Mouse (Mus musculus): Measurements from ENCODE around the gene Dapk1. TPM values are rescaled to one million over a fixed set of nuclear protein-coding genes. Genes with fewer than 3 reads are reported as not detected.
A peak's percentile ranks its signal among the peaks of the same experiment; 100 is the strongest.

The Dapk1 gene
- total RNA-seq, 2 experiments from 2014 or later: 90.4 to 101 TPM

DNA sequence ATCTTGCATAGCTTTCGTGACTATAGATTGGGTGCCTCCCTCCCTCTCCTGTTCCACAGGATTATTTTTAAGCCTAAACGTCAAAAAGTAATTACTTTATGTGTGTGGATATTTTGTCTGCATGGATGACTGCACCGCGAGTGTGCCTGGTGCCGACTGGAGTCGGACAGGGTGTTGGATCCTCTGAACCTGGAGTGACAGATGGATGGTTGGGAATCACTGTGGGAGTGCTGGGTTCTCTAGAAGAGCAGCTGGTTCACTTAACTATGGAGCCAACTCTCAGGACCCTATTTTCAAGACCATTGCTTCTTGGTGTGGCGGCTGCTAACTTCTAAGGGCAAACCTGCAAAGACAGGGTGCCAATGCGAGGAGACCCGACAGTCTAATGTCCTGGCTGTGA, 133.6 kb downstream of the Dapk1 start:
- no peak for DNase-seq (ENCODE audit: low spot score in 2 of 2)

GRCm38 (mm10) chr13:60736421-60737105, 134.8 kb downstream of the Dapk1 start:
- no peak for DNase-seq (ENCODE audit: low spot score in 2 of 2)

DNA sequence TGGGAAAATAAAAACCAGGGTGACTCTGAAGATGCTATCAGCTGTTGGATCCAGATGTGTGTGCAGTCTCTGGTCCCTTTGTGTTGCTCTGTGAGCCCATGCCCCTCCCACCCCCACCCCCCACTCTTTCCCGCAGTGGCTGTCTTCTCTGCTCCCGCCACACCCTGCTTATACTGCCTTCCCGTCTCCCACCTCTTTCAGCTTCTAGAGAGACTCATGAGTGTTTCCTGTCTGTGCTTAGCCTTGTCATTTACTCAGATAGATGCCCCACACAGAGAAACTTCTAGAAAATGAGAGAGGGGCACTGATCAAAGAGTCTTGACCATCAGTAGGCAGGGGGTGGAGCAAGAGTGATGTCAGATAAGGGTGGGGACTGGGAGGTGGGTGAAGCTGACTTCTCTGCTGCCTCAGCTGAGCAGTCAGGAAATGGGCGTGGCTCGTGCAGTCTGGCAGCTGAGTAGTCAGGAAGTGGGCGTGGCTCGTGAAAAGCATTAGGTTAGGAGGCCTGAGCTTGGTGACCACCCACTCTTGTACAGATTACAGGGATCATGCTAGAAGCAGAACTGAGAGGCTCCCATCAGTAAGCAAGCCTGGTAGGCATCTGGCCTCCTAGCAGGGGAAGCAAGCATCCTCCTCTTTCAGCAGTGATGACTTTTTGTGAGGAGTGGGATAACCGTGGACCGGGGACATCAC, 136.0 kb downstream of the Dapk1 start:
- peak in 1 of 2 experiments; percentile 51 for DNase-seq (ENCODE audit: low spot score in 2 of 2)

GRCm38 (mm10) chr13:60738429-60738828, 136.7 kb downstream of the Dapk1 start:
- peak; percentile 68 to 75 for DNase-seq (ENCODE audit: low spot score in 2 of 2)

DNA sequence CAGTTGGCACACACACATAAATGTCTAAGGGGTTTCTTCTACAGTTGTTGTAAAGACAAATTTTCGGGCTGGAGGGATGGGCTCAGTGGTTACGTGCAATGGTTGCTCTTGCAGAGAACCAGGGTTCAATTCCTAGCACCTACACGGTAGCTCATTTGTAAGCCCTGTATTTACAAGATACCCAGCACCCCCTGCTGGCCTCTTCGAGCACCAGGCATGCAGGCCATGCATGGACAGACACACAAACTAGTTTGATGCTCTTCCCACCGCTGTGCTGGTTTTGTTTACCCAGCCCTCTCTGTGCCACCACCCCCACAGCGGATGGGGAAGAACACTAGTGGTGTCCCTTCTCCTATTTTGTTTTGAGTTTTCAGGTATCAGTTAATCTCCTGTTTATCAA, 138.5 kb downstream of the Dapk1 start:
- no peak for DNase-seq (ENCODE audit: low spot score in 2 of 2)

DNA sequence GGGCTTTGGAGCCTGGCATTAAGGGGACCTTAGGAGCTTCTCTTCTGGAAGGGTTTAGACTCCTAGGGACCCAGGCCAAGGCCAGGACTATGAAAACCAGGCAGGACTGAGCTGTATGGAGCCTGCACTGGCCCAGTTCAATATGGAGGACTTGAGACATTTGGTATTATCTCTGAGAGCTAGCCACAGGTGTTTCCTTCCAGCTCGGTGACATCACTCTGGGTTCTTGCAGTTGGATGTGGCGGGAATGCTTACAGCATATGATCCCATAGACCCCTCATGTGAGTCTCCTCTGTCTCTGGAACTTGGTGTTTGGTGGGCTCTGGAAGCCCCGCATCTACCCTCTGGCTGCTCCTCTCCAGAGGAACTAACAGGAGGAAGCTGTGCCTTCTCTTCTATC, 140.9 kb downstream of the Dapk1 start:
- DNase-seq (ENCODE audit: low spot score in 2 of 2): no peak

DNA sequence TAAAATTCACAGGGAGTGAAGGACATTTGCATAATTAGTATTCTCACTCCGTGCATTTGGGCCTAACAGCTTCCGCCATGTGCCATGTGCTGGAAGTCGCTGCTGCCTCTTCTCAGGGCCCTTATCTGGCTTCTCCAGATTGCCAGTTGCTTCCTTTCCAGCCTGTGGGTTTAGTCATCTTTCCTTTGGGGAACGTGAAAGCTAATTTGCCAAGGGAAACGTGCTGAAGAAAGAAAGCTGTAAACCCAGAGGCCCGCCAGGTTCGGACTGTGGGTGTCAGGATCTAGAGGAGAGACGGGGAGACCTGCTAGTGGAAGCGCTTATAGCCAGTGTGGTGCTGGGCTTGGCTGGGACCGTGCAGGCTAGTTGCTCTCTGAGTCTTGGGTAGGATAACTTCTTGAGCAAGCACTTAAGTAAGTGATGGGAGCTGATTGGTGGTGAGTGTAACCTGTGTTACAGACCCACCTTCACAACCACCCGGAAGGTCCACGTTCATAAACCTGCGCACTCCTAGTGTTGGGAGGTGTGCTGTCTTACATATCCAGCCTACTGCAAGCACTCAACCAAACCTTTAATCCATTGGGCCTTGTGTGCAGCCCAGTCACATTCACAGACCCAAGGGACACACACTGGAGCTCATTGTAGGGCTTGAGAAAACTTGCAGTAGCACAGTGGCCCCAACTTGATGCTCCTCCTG, 141.8 kb downstream of the Dapk1 start:
- peak in 1 of 2 experiments; percentile 32 for DNase-seq (ENCODE audit: low spot score in 2 of 2)

DNA sequence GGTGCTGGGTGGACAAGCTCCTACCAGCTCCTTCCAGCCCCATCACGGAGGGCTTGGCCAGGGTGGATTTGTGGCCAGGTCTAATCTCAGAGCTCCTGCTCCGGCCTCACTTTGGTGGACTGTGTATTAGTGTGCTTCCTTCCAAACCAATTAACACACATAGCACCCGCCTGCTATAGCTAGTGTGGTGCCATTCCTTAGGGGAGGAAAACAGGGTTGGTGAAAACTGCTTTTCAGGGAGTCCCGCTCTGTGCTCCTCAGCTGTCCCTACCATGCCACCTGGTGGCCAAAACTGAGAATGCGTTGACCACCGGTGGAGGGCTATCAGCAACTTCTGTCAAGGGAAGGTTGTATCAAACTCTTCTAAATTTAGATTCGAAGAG, 142.3 kb downstream of the Dapk1 start:
- DNase-seq (ENCODE audit: low spot score in 2 of 2): peak; percentile 83 to 94

DNA sequence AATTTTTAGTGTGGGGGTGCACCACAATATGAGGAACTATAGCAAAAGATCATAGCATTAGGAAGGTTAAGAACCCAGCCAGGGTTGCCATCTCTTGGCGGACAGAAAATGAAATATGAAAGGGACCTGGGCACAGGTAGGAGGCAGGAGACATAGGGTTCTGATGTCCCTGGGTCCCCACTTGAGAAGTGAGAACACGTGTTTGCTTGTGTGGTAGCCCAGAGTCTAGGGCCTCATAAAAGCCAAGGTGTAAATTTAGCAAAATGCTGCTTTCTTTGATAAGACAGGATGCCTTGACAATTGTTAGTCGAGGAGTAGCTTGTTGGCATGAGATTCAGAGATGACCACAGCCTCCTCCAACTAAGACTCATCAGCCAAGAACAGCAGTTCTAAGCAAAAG, 143.0 kb downstream of the Dapk1 start:
- no peak for DNase-seq (ENCODE audit: low spot score in 2 of 2)

DNA sequence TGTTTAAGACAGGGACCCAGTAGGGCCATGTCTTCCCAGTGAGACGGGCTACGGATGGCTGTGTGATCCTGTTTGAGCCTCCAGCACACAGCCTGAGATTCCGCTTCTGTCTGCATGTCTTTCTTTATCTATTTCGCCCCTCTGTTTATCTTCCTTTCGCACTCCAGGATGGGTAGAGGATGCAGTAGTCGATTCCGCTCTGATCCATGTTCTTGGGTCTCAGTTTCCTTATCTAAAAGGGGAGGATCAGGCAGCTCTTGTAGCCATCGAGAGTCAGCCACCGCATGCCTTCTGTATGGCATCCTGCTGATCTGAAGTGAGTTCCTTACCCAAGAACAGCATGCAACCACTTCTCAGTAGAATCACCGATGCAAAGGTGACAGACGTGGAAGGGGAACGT, 143.6 kb downstream of the Dapk1 start:
- DNase-seq (ENCODE audit: low spot score in 2 of 2): no peak

GRCm38 (mm10) chr13:60746271-60746670, 144.5 kb downstream of the Dapk1 start:
- DNase-seq (ENCODE audit: low spot score in 2 of 2): no peak

DNA sequence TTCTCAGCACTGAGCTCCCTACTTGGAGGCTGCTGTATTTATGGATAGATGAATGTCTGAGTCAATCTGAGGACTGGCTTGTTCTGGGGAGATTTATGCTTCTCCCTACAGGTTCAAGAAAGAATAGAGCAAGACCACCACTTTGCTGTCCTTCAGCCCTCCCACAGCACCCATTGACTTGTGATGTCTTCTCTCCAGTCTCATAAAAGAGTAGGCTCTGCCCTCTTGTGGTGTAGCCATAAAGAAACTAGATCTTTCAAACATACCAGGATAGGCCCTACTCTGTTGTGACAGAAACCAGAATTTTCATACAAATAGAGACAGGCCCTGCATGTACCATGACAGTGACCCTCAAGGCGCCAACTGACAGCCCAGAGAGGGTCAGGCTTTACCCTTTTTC, 145.5 kb downstream of the Dapk1 start:
- no peak for DNase-seq (ENCODE audit: low spot score in 2 of 2)

DNA sequence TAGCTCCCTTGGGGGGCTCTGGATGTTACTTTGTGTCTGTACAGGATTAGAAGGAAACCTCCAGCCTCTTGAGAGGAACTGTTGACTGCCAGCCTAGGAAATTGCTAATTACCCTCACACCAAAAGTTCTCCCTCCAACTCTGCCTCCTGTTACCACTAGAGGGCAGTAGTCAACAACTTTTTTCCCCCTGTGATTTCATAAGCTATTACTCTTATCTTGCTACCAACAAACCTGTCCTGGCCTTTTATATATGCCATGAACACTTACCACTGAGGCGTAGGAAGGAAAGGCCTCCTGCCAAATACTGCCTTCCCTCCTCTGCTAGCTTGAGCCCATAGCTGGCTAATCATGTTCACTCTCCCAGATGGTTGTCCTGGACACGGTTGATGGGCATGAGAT, 146.8 kb downstream of the Dapk1 start:
- no peak for DNase-seq (ENCODE audit: low spot score in 2 of 2)

GRCm38 (mm10) chr13:60750930-60751329, 149.2 kb downstream of the Dapk1 start:
- DNase-seq (ENCODE audit: low spot score in 2 of 2): no peak

DNA sequence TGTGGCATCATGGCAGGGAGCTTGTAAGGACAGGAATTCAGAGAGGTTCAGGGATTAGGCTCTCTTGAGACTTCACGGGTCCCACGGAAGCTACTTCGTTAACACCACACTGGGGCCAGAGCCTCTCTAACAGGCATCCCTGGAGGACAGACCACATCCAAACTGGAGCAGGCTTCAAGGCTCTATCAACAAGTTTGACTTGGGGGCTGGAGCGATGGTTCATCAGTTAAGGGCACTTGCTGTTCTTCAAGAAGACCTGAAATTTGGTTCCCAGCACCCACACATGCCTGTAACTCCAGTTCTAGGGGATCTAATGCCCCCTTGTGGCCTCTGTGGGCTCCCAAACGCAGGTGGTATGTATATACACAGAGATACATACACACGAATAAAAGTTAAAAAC, 151.5 kb downstream of the Dapk1 start:
- DNase-seq (ENCODE audit: low spot score in 2 of 2): no peak

- DNase-seq (ENCODE audit: low spot score in 2 of 2): no peak
Observed at GRCm38 (mm10) chr13:60755251-60755650, 153.5 kb downstream of the Dapk1 start.

- peak in 1 of 2 experiments; percentile 1 for DNase-seq (ENCODE audit: low spot score in 2 of 2)
Observed at GRCm38 (mm10) chr13:60757292-60757691, 155.5 kb downstream of the Dapk1 start.

GRCm38 (mm10) chr13:60759136-60759535, 157.4 kb downstream of the Dapk1 start:
- peak; percentile 64 to 66 for DNase-seq (ENCODE audit: low spot score in 2 of 2)

DNA sequence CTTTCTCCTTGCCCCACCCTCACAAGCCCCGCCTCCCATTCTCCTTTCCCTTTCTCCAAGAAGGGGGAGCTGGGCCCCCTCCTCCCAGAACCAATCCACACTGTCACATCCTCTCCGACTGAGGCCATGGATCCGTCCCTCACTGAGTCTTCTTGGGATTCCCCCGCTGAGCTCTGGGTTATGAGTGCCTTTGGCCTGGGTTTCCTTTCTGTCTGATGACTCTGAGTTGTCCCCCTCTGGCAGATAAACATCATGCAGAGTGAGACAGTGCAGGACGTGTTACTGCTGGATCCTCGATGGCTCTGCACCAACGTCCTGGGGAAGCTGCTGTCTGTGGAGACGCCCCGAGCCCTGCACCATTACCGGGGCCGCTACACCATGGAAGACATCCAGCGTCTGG, 158.6 kb downstream of the Dapk1 start:
- DNase-seq (ENCODE audit: low spot score in 2 of 2): no peak

- no peak for DNase-seq (ENCODE audit: low spot score in 2 of 2)
Observed at GRCm38 (mm10) chr13:60761161-60761560, 159.4 kb downstream of the Dapk1 start.

DNA sequence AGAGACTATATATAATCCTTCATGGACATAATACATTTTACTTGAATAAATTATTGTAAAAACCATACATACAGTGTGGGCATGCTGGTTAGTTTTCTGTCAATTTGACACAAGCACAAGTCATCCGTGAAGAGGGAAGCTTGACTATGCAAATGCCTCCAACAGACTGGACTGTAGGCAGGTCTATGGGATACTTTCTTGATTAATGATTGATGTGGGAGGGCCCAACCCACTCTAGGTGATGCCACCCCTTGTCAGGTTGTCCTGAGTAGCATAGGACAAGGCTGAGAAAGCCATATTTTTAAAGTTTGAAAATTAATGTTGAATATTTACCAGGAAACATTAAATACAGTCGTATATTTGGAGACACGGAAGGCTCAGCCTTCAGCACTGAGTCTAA, 178.8 kb downstream of the Dapk1 start:
- no peak for DNase-seq (ENCODE audit: low spot score in 2 of 2)

GRCm38 (mm10) chr13:60783301-60783700, 181.6 kb downstream of the Dapk1 start:
- no peak for DNase-seq (ENCODE audit: low spot score in 2 of 2)
